Mouse (Mus musculus): ENCODE measurements around the gene Ets2. TPM values are rescaled to one million over a fixed set of nuclear protein-coding genes. Genes with fewer than 3 reads are reported as not detected.

The Ets2 gene
- polyA plus RNA-seq, 1 experiment from 2014 or later: 13.2 TPM

- H3K27ac ChIP-seq: no peak overlapping the region
- H3K36me3 ChIP-seq (ENCODE audit: inconsistent target): no peaks in the 10 kb centered on the region
- no peak overlapping the region for H3K4me3 ChIP-seq (ENCODE audit: inconsistent target)
- 94% methylated on average over 6 of the region's 6 CpGs for WGBS (ENCODE audit: missing documents)
- no peaks in the 10 kb centered on the region for H3K79me2 ChIP-seq (ENCODE audit: inconsistent target)
Observed at GRCm38 (mm10) chr16:95729775-95730174, 27.9 kb downstream of the Ets2 start.

- Histone ChIP-seq H3K79me2 (ENCODE audit: inconsistent target) (no peaks in the 10 kb centered on the region), H3K4me3 (ENCODE audit: inconsistent target) (no peak overlapping the region), H3K27ac (no peak overlapping the region), H3K36me3 (ENCODE audit: inconsistent target) (no peaks in the 10 kb centered on the region)
- WGBS (ENCODE audit: missing documents): 95% methylated on average over 2 of the region's 2 CpGs
Observed at GRCm38 (mm10) chr16:95734785-95735184, 32.9 kb downstream of the Ets2 start.

DNA sequence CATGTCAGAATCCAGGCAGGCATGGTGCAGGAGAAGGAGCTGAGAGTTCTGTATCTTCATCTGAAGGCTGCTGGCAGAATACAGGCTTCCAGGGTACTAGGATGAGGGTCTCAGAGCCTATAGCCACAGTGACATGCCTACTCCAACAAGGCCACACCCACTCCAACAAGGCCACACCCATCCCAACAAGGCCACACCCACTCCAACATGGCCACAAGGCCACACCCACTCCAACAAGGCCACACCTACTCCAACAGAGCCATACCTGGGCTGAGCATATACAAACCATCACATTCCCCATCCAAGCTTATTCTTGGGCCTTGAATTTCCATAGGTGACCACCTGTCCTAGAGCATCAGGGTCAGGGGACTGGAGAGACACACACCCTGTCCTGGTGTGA is 34.2 kb downstream of the Ets2 start:
- Histone ChIP-seq H3K4me3 (ENCODE audit: inconsistent target) (no peak overlapping the region), H3K27ac (no peak overlapping the region), H3K79me2 (ENCODE audit: inconsistent target) (no peaks in the 10 kb centered on the region), H3K36me3 (ENCODE audit: inconsistent target) (no peaks in the 10 kb centered on the region)

DNA sequence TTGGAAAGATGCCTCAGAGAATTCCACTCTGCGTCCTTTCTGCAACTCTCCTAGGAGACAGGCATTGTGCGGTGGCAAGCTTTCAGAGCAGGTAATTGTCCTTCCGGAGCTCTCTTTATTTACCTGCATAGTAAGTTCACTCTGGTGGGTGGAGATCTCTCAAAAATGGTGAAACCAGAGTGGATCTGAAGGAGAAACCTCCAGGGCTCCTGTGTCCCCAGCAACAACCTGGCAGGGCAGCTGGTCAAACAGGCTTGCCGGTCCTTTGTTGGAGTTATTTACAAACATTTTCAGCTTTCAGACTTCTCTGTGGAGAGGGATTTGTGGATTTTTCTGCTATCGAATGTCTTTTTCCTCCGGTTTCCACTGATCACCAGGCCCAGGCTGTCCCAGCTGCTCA is 34.6 kb downstream of the Ets2 start:
- no peaks in the 10 kb centered on the region for H3K36me3 ChIP-seq (ENCODE audit: inconsistent target)
- H3K27ac ChIP-seq: no peak overlapping the region
- H3K79me2 ChIP-seq (ENCODE audit: inconsistent target): no peaks in the 10 kb centered on the region
- no peak overlapping the region for H3K4me3 ChIP-seq (ENCODE audit: inconsistent target)
- 96% methylated on average over 6 of the region's 6 CpGs for WGBS (ENCODE audit: missing documents)

DNA sequence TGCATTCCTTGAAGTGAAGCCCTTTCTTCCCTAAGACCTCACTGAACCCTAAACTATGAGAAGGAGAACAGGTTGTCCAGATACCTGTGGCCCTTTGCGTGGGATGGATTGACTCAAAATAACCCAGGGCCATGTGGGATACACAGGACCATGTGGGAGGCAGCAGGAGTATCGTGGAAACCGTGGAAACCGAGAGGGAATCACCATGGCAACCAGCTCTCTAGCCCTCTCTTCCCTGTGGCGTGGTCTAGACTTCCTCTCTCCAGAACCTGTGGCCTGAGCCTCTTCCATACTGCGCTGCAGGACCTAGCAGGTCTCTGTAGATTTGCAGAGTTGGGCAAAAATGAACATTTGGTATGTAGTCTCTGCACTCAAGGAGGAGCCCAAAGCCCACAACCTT is 37.6 kb downstream of the Ets2 start:
- H3K27ac ChIP-seq: no peak overlapping the region
- WGBS (ENCODE audit: missing documents): 82% methylated on average over 6 of the region's 6 CpGs
- no peaks in the 10 kb centered on the region for H3K36me3 ChIP-seq (ENCODE audit: inconsistent target)
- H3K79me2 ChIP-seq (ENCODE audit: inconsistent target): no peaks in the 10 kb centered on the region
- H3K4me3 ChIP-seq (ENCODE audit: inconsistent target): no peak overlapping the region

DNA sequence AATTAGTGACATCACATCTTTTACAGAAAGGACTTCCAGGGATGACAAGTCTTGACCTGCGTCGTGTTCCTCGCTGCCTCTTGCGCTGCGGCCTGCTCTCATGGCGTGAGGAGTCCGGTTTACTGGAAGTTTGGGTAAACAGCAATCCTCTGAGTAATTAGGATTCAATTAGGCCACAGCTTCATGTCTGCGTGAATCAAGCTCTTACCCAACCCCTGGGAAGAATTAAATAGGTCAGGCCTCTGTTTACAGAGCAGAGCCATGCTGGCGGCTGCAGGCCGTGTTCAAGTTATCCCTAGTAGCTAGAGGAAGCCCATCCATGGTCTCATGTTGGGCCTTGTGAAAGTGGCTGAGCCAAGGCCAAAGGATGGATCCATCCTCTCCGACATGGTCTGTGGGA is 39.5 kb downstream of the Ets2 start:
- no peaks in the 10 kb centered on the region for H3K36me3 ChIP-seq (ENCODE audit: inconsistent target)
- 93% methylated on average over 11 of the region's 11 CpGs for WGBS (ENCODE audit: missing documents)
- H3K79me2 ChIP-seq (ENCODE audit: inconsistent target): no peaks in the 10 kb centered on the region
- no peak overlapping the region for H3K27ac ChIP-seq
- H3K4me3 ChIP-seq (ENCODE audit: inconsistent target): no peak overlapping the region

DNA sequence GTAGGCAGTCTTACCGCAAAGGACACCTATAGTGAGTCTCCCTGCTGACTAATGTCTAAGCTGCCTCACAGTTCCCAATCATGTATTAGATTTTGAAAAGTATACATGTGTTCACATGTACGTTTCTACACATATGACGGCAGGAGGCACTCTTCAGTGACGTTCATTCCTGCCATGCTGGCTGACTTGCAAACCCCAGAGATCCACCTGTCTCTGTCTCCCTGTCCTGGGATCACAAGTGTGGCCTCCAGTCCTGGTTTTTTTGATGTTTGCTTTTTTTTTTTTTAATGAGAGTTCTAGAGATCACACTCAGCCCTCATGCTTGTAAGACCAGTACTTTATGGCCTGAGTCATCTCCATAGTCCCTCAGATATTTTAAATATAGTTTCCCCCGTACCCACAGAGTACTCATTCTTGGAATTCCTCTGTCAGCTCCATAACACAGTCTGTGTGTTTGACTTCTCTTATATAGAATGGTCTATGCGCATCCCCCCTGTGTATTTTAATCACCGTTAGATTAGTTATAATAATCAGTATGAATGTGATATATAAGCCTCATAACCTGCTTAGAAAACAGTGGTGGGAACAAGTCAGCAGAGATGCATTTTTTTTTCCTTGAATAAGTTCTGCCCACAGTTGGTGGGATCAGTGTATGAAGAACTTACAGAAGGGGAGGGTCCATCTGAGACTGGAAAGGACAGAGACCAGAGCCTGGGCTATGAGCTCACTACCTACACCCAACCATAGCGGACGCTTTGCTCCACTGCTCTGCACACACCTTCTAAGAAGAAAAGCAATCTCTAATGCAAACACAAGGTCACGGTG is 40.3 kb downstream of the Ets2 start:
- Histone ChIP-seq H3K36me3 (ENCODE audit: inconsistent target) (no peaks in the 10 kb centered on the region), H3K27ac (no peak overlapping the region), H3K79me2 (ENCODE audit: inconsistent target) (no peaks in the 10 kb centered on the region), H3K4me3 (ENCODE audit: inconsistent target) (no peak overlapping the region)
- 96% methylated on average over 10 of the region's 10 CpGs for WGBS (ENCODE audit: missing documents)

- H3K27ac ChIP-seq: no peak overlapping the region
- 85% methylated on average over 6 of the region's 6 CpGs for WGBS (ENCODE audit: missing documents)
- no peak overlapping the region for H3K4me3 ChIP-seq (ENCODE audit: inconsistent target)
- H3K79me2 ChIP-seq (ENCODE audit: inconsistent target): no peaks in the 10 kb centered on the region
- no peaks in the 10 kb centered on the region for H3K36me3 ChIP-seq (ENCODE audit: inconsistent target)
Observed at GRCm38 (mm10) chr16:95742740-95743030, 40.8 kb downstream of the Ets2 start.

- H3K4me3 ChIP-seq (ENCODE audit: inconsistent target): no peak overlapping the region
- WGBS (ENCODE audit: missing documents): 89% methylated on average over 4 of the region's 4 CpGs
- no peaks in the 10 kb centered on the region for H3K79me2 ChIP-seq (ENCODE audit: inconsistent target)
- H3K27ac ChIP-seq: no peak overlapping the region
- H3K36me3 ChIP-seq (ENCODE audit: inconsistent target): no peaks in the 10 kb centered on the region
Observed at GRCm38 (mm10) chr16:95743104-95743503, 41.2 kb downstream of the Ets2 start.

GRCm38 (mm10) chr16:95744771-95745170 is 42.9 kb downstream of the Ets2 start:
- Histone ChIP-seq H3K36me3 (ENCODE audit: inconsistent target) (no peaks in the 10 kb centered on the region), H3K27ac (no peak overlapping the region), H3K79me2 (ENCODE audit: inconsistent target) (no peaks in the 10 kb centered on the region), H3K4me3 (ENCODE audit: inconsistent target) (no peak overlapping the region)
- WGBS (ENCODE audit: missing documents): 98% methylated on average over 8 of the region's 8 CpGs

GRCm38 (mm10) chr16:95745685-95746084 is 43.8 kb downstream of the Ets2 start:
- Histone ChIP-seq H3K27ac (no peak overlapping the region), H3K36me3 (ENCODE audit: inconsistent target) (no peaks in the 10 kb centered on the region), H3K79me2 (ENCODE audit: inconsistent target) (no peaks in the 10 kb centered on the region), H3K4me3 (ENCODE audit: inconsistent target) (no peak overlapping the region)
- WGBS (ENCODE audit: missing documents): 94% methylated on average over 3 of the region's 3 CpGs

- Histone ChIP-seq H3K79me2 (ENCODE audit: inconsistent target) (no peaks in the 10 kb centered on the region), H3K36me3 (ENCODE audit: inconsistent target) (no peaks in the 10 kb centered on the region), H3K4me3 (ENCODE audit: inconsistent target) (no peak overlapping the region), H3K27ac (no peak overlapping the region)
- 94% methylated on average over 2 of the region's 2 CpGs for WGBS (ENCODE audit: missing documents)
Observed at GRCm38 (mm10) chr16:95746565-95746964, 44.7 kb downstream of the Ets2 start.

GRCm38 (mm10) chr16:95749291-95750103 is 47.6 kb downstream of the Ets2 start:
- Histone ChIP-seq H3K79me2 (ENCODE audit: inconsistent target) (no peaks in the 10 kb centered on the region), H3K36me3 (ENCODE audit: inconsistent target) (no peaks in the 10 kb centered on the region), H3K27ac (no peak overlapping the region), H3K4me3 (ENCODE audit: inconsistent target) (no peak overlapping the region)
- WGBS (ENCODE audit: missing documents): 62% methylated on average over 12 of the region's 12 CpGs

DNA sequence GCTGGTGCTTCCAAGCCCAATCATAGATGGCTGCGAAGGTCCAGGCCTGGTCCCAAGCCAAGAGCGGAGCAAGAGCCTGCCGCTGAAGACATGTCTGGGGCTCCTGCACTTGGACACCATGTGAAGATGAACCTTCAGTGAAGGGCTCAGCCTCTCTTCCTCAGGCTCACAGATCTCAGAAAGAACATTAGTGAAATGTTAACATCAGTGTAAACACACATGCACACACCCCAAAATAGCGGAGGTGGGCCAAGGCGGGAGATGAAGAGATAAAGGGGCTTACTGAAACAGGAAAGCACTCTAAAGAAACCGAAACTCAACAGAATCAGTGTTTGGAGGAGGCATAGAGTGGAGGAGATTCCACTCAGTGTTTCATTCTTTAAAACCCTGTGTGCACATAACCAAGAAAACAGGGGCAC is 48.3 kb downstream of the Ets2 start:
- 61% methylated on average over 6 of the region's 6 CpGs for WGBS (ENCODE audit: missing documents)
- no peak overlapping the region for H3K4me3 ChIP-seq (ENCODE audit: inconsistent target)
- H3K27ac ChIP-seq: no peak overlapping the region
- H3K79me2 ChIP-seq (ENCODE audit: inconsistent target): no peaks in the 10 kb centered on the region
- no peaks in the 10 kb centered on the region for H3K36me3 ChIP-seq (ENCODE audit: inconsistent target)

GRCm38 (mm10) chr16:95752502-95752901 is 50.6 kb downstream of the Ets2 start:
- Histone ChIP-seq H3K4me3 (ENCODE audit: inconsistent target) (no peak overlapping the region), H3K36me3 (ENCODE audit: inconsistent target) (no peaks in the 10 kb centered on the region), H3K27ac (no peak overlapping the region), H3K79me2 (ENCODE audit: inconsistent target) (no peaks in the 10 kb centered on the region)
- WGBS (ENCODE audit: missing documents): 62% methylated on average over 9 of the region's 9 CpGs

Data from macrophage (primary cell).